Mouse (Mus musculus) stomach, embryonic 14.5 days (tissue): ENCODE data around the gene Xrcc6. TPM values are rescaled to one million over a fixed set of nuclear protein-coding genes. Genes with fewer than 3 reads are reported as not detected.

ENCODE experiments used
- ATAC-seq: fragments of 200-750 bp; cut with Nextera tagmentation; 2 replicates; pipeline ENCODE4 v1.8.0; 2017; ENCODE audit warnings: low read depth, moderate TSS enrichment; ENCODE audit not compliant: insufficient number of reproducible peaks, insufficient read depth, low FRiP score
- H3K27ac ChIP-seq: fragments of 300-500 bp; sonication (generic); 2 replicates; pipeline ENCODE4 v1.5.1; 2014; ENCODE audit warnings: mild to moderate bottlenecking, low read length, moderate library complexity, mixed read lengths
- H3K27me3 ChIP-seq: fragments of 300-500 bp; sonication (generic); 2 replicates; pipeline ENCODE4 v1.6.1; 2014; ENCODE audit warnings: low read length, control low read depth, mixed read lengths; ENCODE audit not compliant: control insufficient read depth, insufficient read depth
- H3K36me3 ChIP-seq: fragments of 300-500 bp; sonication (generic); 2 replicates; pipeline ENCODE4 v1.6.1; 2014; ENCODE audit warnings: mild to moderate bottlenecking, control low read depth, low read length, moderate library complexity, mixed read lengths; ENCODE audit not compliant: control insufficient read depth, insufficient read depth
- H3K4me1 ChIP-seq: fragments of 300-500 bp; sonication (generic); 2 replicates; pipeline ENCODE4 v1.6.1; 2014; ENCODE audit warnings: low read length, control low read depth, mixed read lengths; ENCODE audit not compliant: control insufficient read depth, insufficient read depth
- H3K4me2 ChIP-seq: fragments of 300-500 bp; sonication (generic); replicated peaks from 2 replicates; pipeline ENCODE4 v1.6.1; 2014; ENCODE audit warnings: low read depth, low read length, control low read depth
- H3K4me3 ChIP-seq: fragments of 300-500 bp; sonication (generic); 2 replicates; pipeline ENCODE4 v1.5.1; 2014; ENCODE audit warnings: low read depth, low read length, control low read depth
- H3K9ac ChIP-seq: fragments of 300-500 bp; sonication (generic); replicated peaks from 2 replicates; pipeline ENCODE4 v1.6.1; 2014; ENCODE audit warnings: low read depth, mild to moderate bottlenecking, control low read depth, low read length, moderate library complexity, mixed read lengths
- H3K9me3 ChIP-seq: fragments of 300-500 bp; sonication (generic); 2 replicates; pipeline ENCODE4 v1.6.1; 2016; ENCODE audit warnings: low read depth, low read length, control low read depth; ENCODE audit not compliant: control insufficient read depth
- WGBS: fragments of 180-500 bp; shearing (Covaris S2); extraction: QIAGEN DNeasy Blood & Tissue Kit; methylation state at CpG from one replicate; pipeline ENCODE4 v1.1.7; 2014; 5-methylcytosine and 5-hydroxymethylcytosine counted together
- polyA plus RNA-seq: library from polyadenylated mRNA; unstranded; fragments of >200 nt; fragmentation: Nextera tagmentation; extraction: Ambion mirVana; gene quantifications from 2 replicates; pipeline ENCODE4 v1.2.1, GENCODE M21; 2014

The Xrcc6 gene
- polyA plus RNA-seq, 1 experiment from 2014 or later: 90.0 TPM

- Histone ChIP-seq H3K36me3 (no peaks in the 10 kb centered on the region), H3K4me1 (no peaks in the 10 kb centered on the region), H3K4me3 (no peak overlapping the region), H3K4me2 (no peak overlapping the region), H3K27me3 (peaks cover 7% of the 10 kb centered on the region; the same call in 1 of the 2 replicates), H3K9ac (no peak overlapping the region), H3K9me3 (no peaks in the 10 kb centered on the region), H3K27ac (no peak overlapping the region)
- 66% methylated on average over 14 of the region's 14 CpGs for WGBS
- ATAC-seq: no peak
Observed at GRCm38 (mm10) chr15:82063909-82064308, 76.3 kb downstream of the Xrcc6 start.

GRCm38 (mm10) chr15:82065511-82065910 is 77.9 kb downstream of the Xrcc6 start:
- no peak for ATAC-seq
- Histone ChIP-seq H3K9ac (no peak overlapping the region), H3K4me3 (no peak overlapping the region), H3K36me3 (no peaks in the 10 kb centered on the region), H3K4me2 (no peak overlapping the region), H3K27ac (no peak overlapping the region), H3K27me3 (peaks cover 13% of the 10 kb centered on the region), H3K4me1 (no peaks in the 10 kb centered on the region), H3K9me3 (no peaks in the 10 kb centered on the region)
- WGBS: 14% methylated on average over 7 of the region's 7 CpGs

- Histone ChIP-seq H3K27me3 (peaks cover 9% of the 10 kb centered on the region), H3K4me3 (no peak within 1 kb of the TSS), H3K9ac (no peak within 1 kb of the TSS), H3K9me3 (no peaks in the 10 kb centered on the region), H3K36me3 (no peaks in the 10 kb centered on the region), H3K4me1 (no peaks in the 10 kb centered on the region), H3K27ac (no peak within 1 kb of the TSS), H3K4me2 (peak within 1 kb of the TSS; percentile 21)
- ATAC-seq: no peak
- 20% methylated on average over 40 of the region's 40 CpGs for WGBS
Observed at GRCm38 (mm10) chr15:82069898-82070297, 82.3 kb downstream of the Xrcc6 start, which contains the start of gene Mei1. Gene Mei1 (plus strand): TSS chr15:82069996.

- Histone ChIP-seq H3K9me3 (no peaks in the 10 kb centered on the region), H3K27me3 (peaks cover 9% of the 10 kb centered on the region), H3K27ac (no peak overlapping the region), H3K9ac (no peak overlapping the region), H3K4me1 (no peaks in the 10 kb centered on the region), H3K4me2 (no peak overlapping the region), H3K4me3 (no peak overlapping the region), H3K36me3 (no peaks in the 10 kb centered on the region)
- WGBS: 90% methylated on average over 26 of the region's 26 CpGs
- ATAC-seq: no peak
Observed at GRCm38 (mm10) chr15:82071816-82072469, 84.3 kb downstream of the Xrcc6 start.

GRCm38 (mm10) chr15:82073490-82073889 is 85.9 kb downstream of the Xrcc6 start:
- Histone ChIP-seq H3K9me3 (no peaks in the 10 kb centered on the region), H3K4me1 (no peaks in the 10 kb centered on the region), H3K4me2 (no peak overlapping the region)

GRCm38 (mm10) chr15:82079883-82080282 is 92.2 kb downstream of the Xrcc6 start:
- Histone ChIP-seq H3K4me1 (no peaks in the 10 kb centered on the region), H3K27me3 (no peaks in the 10 kb centered on the region), H3K9ac (no peak overlapping the region), H3K9me3 (no peaks in the 10 kb centered on the region), H3K27ac (no peak overlapping the region), H3K4me3 (no peak overlapping the region), H3K36me3 (no peaks in the 10 kb centered on the region), H3K4me2 (no peak overlapping the region)
- WGBS: 55% methylated on average over 10 of the region's 10 CpGs
- ATAC-seq: no peak

More at GRCm38 (mm10) chr15:82073490-82073889, 85.9 kb downstream of the Xrcc6 start:
- H3K9ac ChIP-seq: no peak overlapping the region
- 80% methylated on average over 7 of the region's 7 CpGs for WGBS
- no peak for ATAC-seq
- H3K27ac ChIP-seq: no peak overlapping the region
- no peaks in the 10 kb centered on the region for H3K36me3 ChIP-seq
- H3K27me3 ChIP-seq: peaks cover 9% of the 10 kb centered on the region
- no peak overlapping the region for H3K4me3 ChIP-seq

GRCm38 (mm10) chr15:82081161-82081560 is 93.5 kb downstream of the Xrcc6 start:
- H3K27ac ChIP-seq: no peak overlapping the region

GRCm38 (mm10) chr15:82085606-82086005 is 98.0 kb downstream of the Xrcc6 start:
- Histone ChIP-seq H3K27me3 (no peaks in the 10 kb centered on the region), H3K27ac (no peak overlapping the region), H3K4me2 (no peak overlapping the region), H3K4me1 (no peaks in the 10 kb centered on the region), H3K9ac (no peak overlapping the region), H3K4me3 (no peak overlapping the region), H3K36me3 (no peaks in the 10 kb centered on the region), H3K9me3 (no peaks in the 10 kb centered on the region)
- ATAC-seq: no peak
- whole genome bisulfite sequencing: 84% methylated on average over 9 of the region's 9 CpGs

More at GRCm38 (mm10) chr15:82081161-82081560, 93.5 kb downstream of the Xrcc6 start:
- Histone ChIP-seq H3K9me3 (no peaks in the 10 kb centered on the region), H3K9ac (no peak overlapping the region), H3K4me1 (no peaks in the 10 kb centered on the region), H3K4me3 (no peak overlapping the region), H3K4me2 (no peak overlapping the region), H3K36me3 (no peaks in the 10 kb centered on the region), H3K27me3 (no peaks in the 10 kb centered on the region)
- no peak for ATAC-seq
- 35% methylated on average over 7 of the region's 7 CpGs for WGBS

- H3K27ac ChIP-seq: no peak overlapping the region
- no peak overlapping the region for H3K9ac ChIP-seq
- H3K27me3 ChIP-seq: no peaks in the 10 kb centered on the region
- no peaks in the 10 kb centered on the region for H3K9me3 ChIP-seq
- no peak overlapping the region for H3K4me2 ChIP-seq
- H3K4me1 ChIP-seq: no peaks in the 10 kb centered on the region
- ATAC-seq: no peak
- H3K36me3 ChIP-seq: no peaks in the 10 kb centered on the region
- WGBS: 68% methylated on average over 12 of the region's 12 CpGs
- H3K4me3 ChIP-seq: no peak overlapping the region
Observed at GRCm38 (mm10) chr15:82086131-82086530, 98.5 kb downstream of the Xrcc6 start.
